Mouse (Mus musculus) CH12.LX (cell line): ENCODE data around the gene Uba52.

Source experiments
- CTCF ChIP-seq, 2 experiments: IDR thresholded peaks in 1 of 2; conservative IDR thresholded peaks in 1 of 2; 2 replicates each; pipeline ENCODE4 v1.5.1; 2011 to 2012; ENCODE audit warnings: low read depth in 2 of 2, low read length in 2 of 2, improper control_type of control experiment in 1 of 2, inconsistent platforms in 1 of 2, mild to moderate bottlenecking in 1 of 2, moderate library complexity in 1 of 2
- EP300 ChIP-seq: IDR thresholded peaks from 2 replicates; pipeline ENCODE4 v1.6.1; 2011; ENCODE audit warnings: low read length, improper control_type of control experiment
- MAZ ChIP-seq: IDR thresholded peaks from 2 replicates; pipeline ENCODE4 v1.6.1; 2012; ENCODE audit warnings: low read depth, mild to moderate bottlenecking, inconsistent platforms, low read length, improper control_type of control experiment, moderate library complexity
- NELFE ChIP-seq: IDR thresholded peaks from 2 replicates; pipeline ENCODE4 v1.6.1; 2011; ENCODE audit warnings: low read depth, low read length, improper control_type of control experiment
- POLR2AphosphoS2 ChIP-seq: IDR thresholded peaks from 2 replicates; pipeline ENCODE4 v1.6.1; 2011; ENCODE audit warnings: low read depth, low read length, improper control_type of control experiment
- RAD21 ChIP-seq: IDR thresholded peaks from 2 replicates; pipeline ENCODE4 v1.6.1; 2011; ENCODE audit warnings: low read depth, mild to moderate bottlenecking, low read length, improper control_type of control experiment, moderate library complexity
- SIN3A ChIP-seq: IDR thresholded peaks from 2 replicates; pipeline ENCODE4 v1.6.1; 2012; ENCODE audit warnings: low read length, improper control_type of control experiment, inconsistent platforms
- TCF12 ChIP-seq: IDR thresholded peaks from 2 replicates; pipeline ENCODE4 v1.6.1; 2014; ENCODE audit warnings: low read depth, mild to moderate bottlenecking, inconsistent platforms, low read length, improper control_type of control experiment
- ZC3H11A ChIP-seq: IDR thresholded peaks from 2 replicates; pipeline ENCODE4 v1.6.1; 2012; ENCODE audit warnings: low read depth, mild to moderate bottlenecking, inconsistent platforms, low read length, improper control_type of control experiment

DNA sequence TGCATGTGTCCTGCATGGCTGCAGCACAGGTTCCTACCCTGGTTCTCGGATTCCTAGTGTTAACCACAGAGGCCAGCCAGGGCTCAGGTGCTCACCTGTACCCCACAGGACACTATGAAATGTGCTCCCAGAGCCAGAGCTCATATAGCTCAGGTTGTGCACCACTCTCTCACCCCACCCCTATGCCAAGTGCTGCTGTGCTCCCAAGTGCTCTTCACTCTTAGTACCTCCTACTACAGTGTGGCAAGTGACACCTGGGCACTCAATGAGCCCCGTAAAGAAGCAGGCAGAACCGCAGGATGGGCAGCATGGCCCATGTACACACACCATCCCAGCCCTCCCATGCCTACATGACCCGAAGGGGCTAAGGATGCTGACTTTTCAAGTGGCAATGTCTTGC, 41.9 kb downstream of the Uba52 start:
- no peak for TF ChIP-seq CTCF (conservative IDR thresholded peaks at IDR 0.05 in 1 of 2, IDR thresholded peaks at IDR 0.05 in 1 of 2; ENCODE audit: low read depth in 2 of 2, low read length in 2 of 2)
- no peak for TF ChIP-seq SIN3A
- TF ChIP-seq EP300, result no peak
- TF ChIP-seq NELFE, result no peak
- TF ChIP-seq ZC3H11A, result no peak
- TF ChIP-seq POLR2AphosphoS2, result no peak
- TF ChIP-seq MAZ, result no peak
- TF ChIP-seq RAD21, result no peak
- TF ChIP-seq TCF12, result no peak
